Mouse (Mus musculus): ENCODE results near the gene Dnajb14. TPM values are rescaled to one million over a fixed set of nuclear protein-coding genes. Genes with fewer than 3 reads are reported as not detected.
"Not testable (repeated sequence)": the region's sequence is repeated elsewhere in the genome, so short reads cannot be mapped to it uniquely, and the experiment has no call there.

Gene Dnajb14
- polyA plus RNA-seq, 1 experiment from 2014 or later = 10.0 TPM

DNA sequence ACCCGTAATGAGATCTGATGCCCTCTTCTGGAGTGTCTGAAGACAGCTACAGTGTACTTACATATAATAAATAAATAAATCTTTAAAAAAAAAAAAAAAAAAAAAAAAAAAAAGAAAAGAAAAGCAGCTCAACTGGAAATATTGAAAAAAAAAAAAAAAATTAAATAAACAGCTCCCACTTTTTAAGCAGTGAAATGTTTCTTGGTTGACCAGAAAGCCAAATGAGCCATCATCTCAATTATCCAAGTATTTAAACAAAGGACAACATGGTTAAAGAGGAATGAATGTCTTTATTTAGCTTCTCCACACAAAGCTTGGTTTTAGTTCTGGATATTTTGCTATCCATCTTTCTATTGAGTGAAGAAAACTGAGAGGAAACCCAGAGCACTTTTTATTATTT, 47.1 kb downstream of the Dnajb14 start:
- not testable (repeated sequence) for H3K36me3 ChIP-seq (ENCODE audit: control insufficient read depth, insufficient read depth, low read length); H3K4me3 ChIP-seq (ENCODE audit: low read depth, low read length); H3K9me3 ChIP-seq (ENCODE audit: control insufficient read depth, low read length); H3K9ac ChIP-seq (ENCODE audit: low read length); DNase-seq (ENCODE audit: low spot score); H3K27me3 ChIP-seq (replicated peaks; ENCODE audit: control insufficient read depth, insufficient read depth, low read length); H3K27ac ChIP-seq (ENCODE audit: low read depth); H3K4me2 ChIP-seq (ENCODE audit: low read length); ATAC-seq (replicated peaks; ENCODE audit: low FRiP score, low TSS enrichment, low read depth)
- WGBS = no CpG with 5 or more reads among the region's 1 CpGs
- H3K4me1 ChIP-seq (replicated peaks; ENCODE audit: control insufficient read depth, insufficient read depth, low read length) = peaks cover 12% of the 10 kb centered on the region

DNA sequence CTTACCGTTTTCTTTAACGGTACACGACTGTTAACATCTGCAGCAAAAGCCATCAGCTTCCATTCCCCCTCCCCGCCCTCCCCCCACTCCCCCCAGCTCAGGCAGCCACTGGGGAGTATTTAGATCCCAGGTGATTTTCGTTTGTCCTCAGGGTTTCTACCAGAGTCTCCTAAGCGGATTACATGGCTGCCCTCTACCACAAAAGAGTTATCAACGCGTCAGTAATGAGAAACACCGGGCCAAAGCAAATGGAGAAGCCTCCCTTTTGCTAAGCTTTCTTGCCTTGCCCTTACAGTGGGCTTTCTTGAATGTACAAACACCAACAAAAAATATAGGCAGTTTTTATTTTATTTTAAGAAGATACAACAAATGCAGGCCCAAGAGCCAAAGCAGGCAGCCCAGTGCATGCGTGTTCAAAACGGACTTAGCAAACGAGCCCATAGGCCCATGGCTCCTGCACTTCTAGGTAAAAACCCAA, 50.3 kb downstream of the Dnajb14 start:
- Histone ChIP-seq H3K4me2 (ENCODE audit: low read length) (peak overlapping the region; percentile 70), H3K27ac (ENCODE audit: low read depth) (peak overlapping the region; percentile 62), H3K36me3 (ENCODE audit: control insufficient read depth, insufficient read depth, low read length) (peaks cover 17% of the 10 kb centered on the region), H3K9ac (ENCODE audit: low read length) (peak overlapping the region; percentile 58), H3K4me1 (replicated peaks; ENCODE audit: control insufficient read depth, insufficient read depth, low read length) (peaks cover 14% of the 10 kb centered on the region), H3K9me3 (ENCODE audit: control insufficient read depth, low read length) (no peaks in the 10 kb centered on the region), H3K4me3 (ENCODE audit: low read depth, low read length) (peak overlapping the region; percentile 63), H3K27me3 (replicated peaks; ENCODE audit: control insufficient read depth, insufficient read depth, low read length) (no peaks in the 10 kb centered on the region)
- DNase-seq (ENCODE audit: low spot score) (no peak), ATAC-seq (replicated peaks; ENCODE audit: low FRiP score, low TSS enrichment, low read depth) (peak; percentile 14; the same call in 1 of the 2 replicates)
- WGBS = 27% methylated on average over 12 of the region's 12 CpGs

DNA sequence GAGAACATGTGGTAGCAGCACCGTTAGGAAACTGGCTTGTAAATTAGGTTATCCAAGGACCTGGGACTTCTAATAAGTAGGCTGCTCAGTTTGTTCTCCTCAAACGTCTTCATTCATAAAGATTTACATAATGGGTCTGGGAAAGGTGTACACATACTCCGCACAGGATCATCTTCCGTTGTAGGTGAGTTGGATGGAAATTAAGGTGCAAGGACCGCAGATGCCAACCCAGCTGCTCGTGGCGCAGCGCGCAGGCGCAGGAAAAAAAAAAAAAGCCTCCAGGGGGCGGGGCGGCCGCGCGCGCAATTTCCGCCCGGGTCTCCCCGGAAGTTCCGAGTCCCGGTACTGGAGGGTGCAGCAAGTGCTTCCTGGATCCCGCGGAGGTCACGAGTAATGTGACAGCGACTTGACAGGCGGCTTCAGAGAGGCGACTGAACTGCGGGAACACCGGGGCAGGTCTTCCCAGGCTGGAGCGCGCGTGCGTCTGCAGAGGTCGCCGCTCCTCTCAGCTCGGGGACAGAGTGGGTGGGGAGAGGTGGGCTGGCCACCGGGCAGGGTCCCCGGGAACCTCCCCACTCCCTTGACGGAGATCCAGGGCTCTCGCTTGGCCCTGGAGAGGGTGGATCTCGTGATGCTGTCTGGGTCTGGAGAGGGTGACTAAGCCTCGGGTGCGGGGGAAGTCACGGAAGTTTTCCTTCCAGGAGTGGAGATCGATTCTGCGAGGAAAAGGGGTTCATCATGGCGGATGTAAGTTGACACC, 50.9 kb downstream of the Dnajb14 start, which contains the start of gene Lamtor3:
TSS of gene Lamtor3 (plus strand) at position 335 of the 760 bp plus-strand sequence.
- Histone ChIP-seq H3K4me3 (ENCODE audit: low read depth, low read length) (peak within 1 kb of the TSS; percentile 63), H3K27me3 (replicated peaks; ENCODE audit: control insufficient read depth, insufficient read depth, low read length) (no peaks in the 10 kb centered on the region), H3K27ac (ENCODE audit: low read depth) (peak within 1 kb of the TSS; percentile 70), H3K9me3 (ENCODE audit: control insufficient read depth, low read length) (no peaks in the 10 kb centered on the region), H3K4me1 (replicated peaks; ENCODE audit: control insufficient read depth, insufficient read depth, low read length) (peaks cover 14% of the 10 kb centered on the region), H3K9ac (ENCODE audit: low read length) (peak within 1 kb of the TSS; percentile 58), H3K36me3 (ENCODE audit: control insufficient read depth, insufficient read depth, low read length) (peaks cover 20% of the 10 kb centered on the region), H3K4me2 (ENCODE audit: low read length) (peak within 1 kb of the TSS; percentile 70)
- DNase-seq (ENCODE audit: low spot score) = peak; percentile 97
- WGBS = under 1% methylated on average over 47 of the region's 47 CpGs
- ATAC-seq (replicated peaks; ENCODE audit: low FRiP score, low TSS enrichment, low read depth) = peak; percentile 90

DNA sequence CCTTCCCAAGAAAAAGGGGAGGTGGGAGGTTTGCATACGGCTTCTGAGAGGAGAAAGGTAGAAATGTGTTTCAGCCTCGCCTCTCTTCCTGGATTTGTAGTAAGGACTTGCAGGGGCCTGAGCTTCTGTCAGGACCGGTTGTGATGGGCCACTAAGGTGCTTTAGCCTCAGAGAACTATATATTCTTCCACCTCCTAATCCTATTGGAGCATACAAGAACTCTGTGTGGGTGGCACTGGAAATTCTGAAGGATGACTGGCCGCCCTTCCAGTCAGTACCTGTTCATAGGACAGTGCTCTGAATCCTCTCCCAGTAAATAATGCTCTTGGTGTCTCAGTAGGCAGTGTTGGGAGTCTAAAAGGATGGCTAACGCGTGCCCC, 51.4 kb downstream of the Dnajb14 start:
- H3K4me3 ChIP-seq (ENCODE audit: low read depth, low read length) = peak overlapping the region; percentile 63
- H3K9ac ChIP-seq (ENCODE audit: low read length) = peak overlapping the region; percentile 58
- H3K36me3 ChIP-seq (ENCODE audit: control insufficient read depth, insufficient read depth, low read length) = peaks cover 25% of the 10 kb centered on the region
- peak; percentile 34; the same call in 1 of the 2 replicates for ATAC-seq (replicated peaks; ENCODE audit: low FRiP score, low TSS enrichment, low read depth)
- H3K27ac ChIP-seq (ENCODE audit: low read depth) = peak overlapping the region; percentile 70
- H3K9me3 ChIP-seq (ENCODE audit: control insufficient read depth, low read length) = no peaks in the 10 kb centered on the region
- peaks cover 14% of the 10 kb centered on the region for H3K4me1 ChIP-seq (replicated peaks; ENCODE audit: control insufficient read depth, insufficient read depth, low read length)
- no peaks in the 10 kb centered on the region for H3K27me3 ChIP-seq (replicated peaks; ENCODE audit: control insufficient read depth, insufficient read depth, low read length)
- H3K4me2 ChIP-seq (ENCODE audit: low read length) = peak overlapping the region; percentile 70
- no peak for DNase-seq (ENCODE audit: low spot score)
- WGBS = 13% methylated on average over 6 of the region's 6 CpGs

DNA sequence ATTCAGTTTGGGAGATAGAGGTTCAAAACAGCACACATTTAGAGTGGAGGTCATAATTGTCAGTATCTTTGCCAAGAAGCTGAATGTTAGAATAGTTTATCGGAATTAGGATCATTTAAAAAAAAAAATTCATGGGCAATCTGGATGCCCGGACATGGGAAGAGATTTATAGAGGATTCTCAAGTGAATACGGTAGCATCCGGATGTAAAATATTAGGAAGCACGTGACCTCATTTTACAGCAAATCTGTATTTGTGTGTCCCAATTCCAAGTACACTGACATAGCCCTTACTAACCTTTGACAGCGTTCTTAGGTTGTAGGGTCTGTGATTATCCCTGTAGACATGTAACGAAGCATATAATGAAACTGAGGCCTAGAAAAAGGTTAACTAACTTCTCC, 51.9 kb downstream of the Dnajb14 start:
- 91% methylated on average over 7 of the region's 7 CpGs for WGBS
- Histone ChIP-seq H3K27me3 (replicated peaks; ENCODE audit: control insufficient read depth, insufficient read depth, low read length) (no peaks in the 10 kb centered on the region), H3K4me2 (ENCODE audit: low read length) (peak overlapping the region; percentile 70), H3K36me3 (ENCODE audit: control insufficient read depth, insufficient read depth, low read length) (peaks cover 25% of the 10 kb centered on the region), H3K4me3 (ENCODE audit: low read depth, low read length) (peak overlapping the region; percentile 63), H3K4me1 (replicated peaks; ENCODE audit: control insufficient read depth, insufficient read depth, low read length) (peaks cover 14% of the 10 kb centered on the region), H3K9me3 (ENCODE audit: control insufficient read depth, low read length) (no peaks in the 10 kb centered on the region), H3K27ac (ENCODE audit: low read depth) (no peak overlapping the region), H3K9ac (ENCODE audit: low read length) (peak overlapping the region; percentile 58)
- no peak for ATAC-seq (replicated peaks; ENCODE audit: low FRiP score, low TSS enrichment, low read depth)
- DNase-seq (ENCODE audit: low spot score) = no peak

DNA sequence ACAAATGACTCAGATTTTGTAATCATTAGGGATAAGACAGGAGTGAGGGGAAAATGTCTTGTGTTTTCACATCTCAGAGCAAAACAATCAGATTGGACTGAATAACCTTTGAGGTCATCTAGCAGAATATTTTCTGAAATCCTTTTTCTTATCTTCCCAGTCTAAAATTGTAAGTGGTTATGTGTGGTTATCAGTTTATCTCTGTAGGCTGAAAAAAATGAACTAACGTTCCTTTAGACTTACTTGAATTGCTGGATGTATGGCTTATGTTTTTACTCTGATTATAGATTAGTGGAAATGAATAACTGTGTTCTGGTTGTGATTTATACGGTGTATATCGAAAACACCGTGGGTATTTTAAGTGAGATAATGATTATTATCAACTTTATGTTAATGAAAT, 53.1 kb downstream of the Dnajb14 start:
- 90% methylated on average over 4 of the region's 4 CpGs for WGBS
- Histone ChIP-seq H3K4me1 (replicated peaks; ENCODE audit: control insufficient read depth, insufficient read depth, low read length) (peaks cover 14% of the 10 kb centered on the region), H3K9ac (ENCODE audit: low read length) (no peak overlapping the region), H3K27ac (ENCODE audit: low read depth) (no peak overlapping the region), H3K9me3 (ENCODE audit: control insufficient read depth, low read length) (no peaks in the 10 kb centered on the region), H3K36me3 (ENCODE audit: control insufficient read depth, insufficient read depth, low read length) (peaks cover 34% of the 10 kb centered on the region), H3K27me3 (replicated peaks; ENCODE audit: control insufficient read depth, insufficient read depth, low read length) (no peaks in the 10 kb centered on the region), H3K4me2 (ENCODE audit: low read length) (no peak overlapping the region), H3K4me3 (ENCODE audit: low read depth, low read length) (no peak overlapping the region)
- ATAC-seq (replicated peaks; ENCODE audit: low FRiP score, low TSS enrichment, low read depth) = no peak
- no peak for DNase-seq (ENCODE audit: low spot score)

DNA sequence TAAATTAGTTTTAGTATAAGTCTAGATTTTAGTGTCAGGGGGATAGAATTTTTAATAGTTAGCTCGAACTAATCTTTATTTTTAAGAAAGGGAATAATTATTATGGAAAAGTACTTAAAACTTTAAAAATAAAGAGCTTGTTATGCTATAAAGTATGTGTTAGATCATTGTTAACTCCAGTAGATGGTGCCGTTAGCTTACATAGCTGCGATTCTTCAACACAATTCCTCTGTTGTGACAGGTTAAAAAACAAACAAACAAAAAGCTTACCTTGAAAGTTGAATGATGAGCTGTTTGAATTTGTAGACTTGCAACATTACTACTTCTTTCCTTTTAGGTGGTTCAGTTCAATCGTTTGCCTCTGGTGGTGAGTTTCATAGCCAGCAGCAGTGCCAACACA, 59.5 kb downstream of the Dnajb14 start:
- Histone ChIP-seq H3K4me2 (ENCODE audit: low read length) (no peak overlapping the region), H3K36me3 (ENCODE audit: control insufficient read depth, insufficient read depth, low read length) (peaks cover 69% of the 10 kb centered on the region), H3K9ac (ENCODE audit: low read length) (no peak overlapping the region), H3K9me3 (ENCODE audit: control insufficient read depth, low read length) (no peaks in the 10 kb centered on the region), H3K27me3 (replicated peaks; ENCODE audit: control insufficient read depth, insufficient read depth, low read length) (no peaks in the 10 kb centered on the region), H3K4me1 (replicated peaks; ENCODE audit: control insufficient read depth, insufficient read depth, low read length) (no peaks in the 10 kb centered on the region), H3K27ac (ENCODE audit: low read depth) (no peak overlapping the region), H3K4me3 (ENCODE audit: low read depth, low read length) (no peak overlapping the region)
- ATAC-seq (replicated peaks; ENCODE audit: low FRiP score, low TSS enrichment, low read depth) (no peak), DNase-seq (ENCODE audit: low spot score) (no peak)
- 88% methylated on average over 4 of the region's 4 CpGs for WGBS

DNA sequence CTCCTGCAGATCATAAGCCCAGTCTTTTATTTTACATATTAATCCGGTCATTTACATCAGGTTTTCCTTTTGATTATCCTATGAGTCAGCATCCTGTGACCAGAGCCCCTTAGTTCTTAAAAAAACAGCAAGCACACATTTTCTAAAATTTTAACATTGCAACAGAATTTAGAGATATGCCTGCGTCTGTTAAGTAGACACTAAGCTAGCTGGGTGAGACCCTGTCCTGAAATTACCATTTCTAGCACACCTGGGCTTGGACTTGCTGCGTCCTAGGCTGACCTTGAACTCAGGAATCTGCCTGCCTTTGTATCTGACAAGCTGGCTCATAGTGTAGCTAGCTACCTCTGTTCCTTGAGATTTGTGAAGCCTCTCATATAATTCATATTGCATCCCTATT, 62.5 kb downstream of the Dnajb14 start:
- ATAC-seq (replicated peaks; ENCODE audit: low FRiP score, low TSS enrichment, low read depth) = no peak
- no peak overlapping the region for H3K4me2 ChIP-seq (ENCODE audit: low read length)
- H3K4me1 ChIP-seq (replicated peaks; ENCODE audit: control insufficient read depth, insufficient read depth, low read length) = no peaks in the 10 kb centered on the region
- H3K27ac ChIP-seq (ENCODE audit: low read depth) = no peak overlapping the region
- DNase-seq (ENCODE audit: low spot score) = no peak
- WGBS = 93% methylated on average over 3 of the region's 3 CpGs
- no peaks in the 10 kb centered on the region for H3K9me3 ChIP-seq (ENCODE audit: control insufficient read depth, low read length)
- no peaks in the 10 kb centered on the region for H3K27me3 ChIP-seq (replicated peaks; ENCODE audit: control insufficient read depth, insufficient read depth, low read length)
- H3K36me3 ChIP-seq (ENCODE audit: control insufficient read depth, insufficient read depth, low read length) = peaks cover 51% of the 10 kb centered on the region
- no peak overlapping the region for H3K4me3 ChIP-seq (ENCODE audit: low read depth, low read length)
- H3K9ac ChIP-seq (ENCODE audit: low read length) = no peak overlapping the region

DNA sequence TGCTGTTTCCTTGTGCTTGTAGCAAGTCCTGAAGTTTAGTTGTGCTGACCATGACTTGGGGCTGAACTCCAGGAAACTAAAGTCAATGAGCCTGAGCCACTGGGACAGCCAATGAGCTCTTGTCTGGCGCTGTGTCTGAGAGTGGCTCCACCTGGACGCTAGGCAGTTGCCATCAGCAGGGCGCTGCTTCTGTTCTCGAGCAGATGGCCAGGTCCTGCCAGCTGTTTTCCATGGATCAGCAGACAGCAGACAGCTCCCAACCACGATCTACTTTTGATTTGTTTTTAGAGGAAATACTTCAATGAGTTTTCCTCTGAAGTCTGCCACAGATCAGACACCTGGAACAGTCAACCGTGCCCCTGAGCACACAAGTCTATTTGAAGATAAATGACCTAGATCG, 65.3 kb downstream of the Dnajb14 start:
- Histone ChIP-seq H3K4me3 (ENCODE audit: low read depth, low read length) (no peak overlapping the region), H3K9ac (ENCODE audit: low read length) (no peak overlapping the region), H3K36me3 (ENCODE audit: control insufficient read depth, insufficient read depth, low read length) (peaks cover 26% of the 10 kb centered on the region), H3K27me3 (replicated peaks; ENCODE audit: control insufficient read depth, insufficient read depth, low read length) (no peaks in the 10 kb centered on the region), H3K4me1 (replicated peaks; ENCODE audit: control insufficient read depth, insufficient read depth, low read length) (no peaks in the 10 kb centered on the region), H3K27ac (ENCODE audit: low read depth) (no peak overlapping the region), H3K4me2 (ENCODE audit: low read length) (no peak overlapping the region), H3K9me3 (ENCODE audit: control insufficient read depth, low read length) (no peaks in the 10 kb centered on the region)
- DNase-seq (ENCODE audit: low spot score) (no peak), ATAC-seq (replicated peaks; ENCODE audit: low FRiP score, low TSS enrichment, low read depth) (no peak)
- WGBS = 63% methylated on average over 7 of the region's 7 CpGs
